Mouse (Mus musculus): ENCODE data around the gene Magi1. TPM values are rescaled to one million over a fixed set of nuclear protein-coding genes. Genes with fewer than 3 reads are reported as not detected.
A peak's percentile ranks its signal among the peaks of the same experiment; 100 is the strongest.

The Magi1 gene
- total and polyA plus RNA-seq, 2 experiments from 2014 or later, result 27.6 to 45.4 TPM

- Histone ChIP-seq H3K4me2 (ENCODE audit: low read depth, low read length, poor library complexity, severe bottlenecking) (no peak overlapping the region), H3K9ac (replicated peaks; ENCODE audit: low read length, poor library complexity, severe bottlenecking) (no peak overlapping the region), H3K9me3 (ENCODE audit: low read length) (no peaks in the 10 kb centered on the region), H3K27ac (ENCODE audit: low read depth, low read length) (no peak overlapping the region), H3K4me1 (ENCODE audit: insufficient read depth, low read length) (no peaks in the 10 kb centered on the region), H3K4me3 (ENCODE audit: low read depth, low read length) (no peak overlapping the region), H3K36me3 (ENCODE audit: insufficient read depth, low read length) (no peaks in the 10 kb centered on the region), H3K27me3 (ENCODE audit: insufficient read depth, low read length) (no peaks in the 10 kb centered on the region)
- TF ChIP-seq CTCF (IDR thresholded peaks at IDR 0.05), result no peak
- ATAC-seq (ENCODE audit: low FRiP score), result no peak
- WGBS, result 76% methylated on average over 4 of the region's 4 CpGs
- DNase-seq (ENCODE audit: low spot score), result no peak
Observed at GRCm38 (mm10) chr6:93838398-93838797, 445.3 kb downstream of the Magi1 start.

- ATAC-seq (ENCODE audit: low FRiP score) (no peak), DNase-seq (ENCODE audit: low spot score) (no peak)
- no peaks in the 10 kb centered on the region for H3K9me3 ChIP-seq (ENCODE audit: low read length)
- H3K4me2 ChIP-seq (ENCODE audit: low read depth, low read length, poor library complexity, severe bottlenecking), result no peak overlapping the region
- H3K27me3 ChIP-seq (ENCODE audit: insufficient read depth, low read length), result no peaks in the 10 kb centered on the region
- no peak overlapping the region for H3K4me3 ChIP-seq (ENCODE audit: low read depth, low read length)
- 91% methylated on average over 5 of the region's 5 CpGs for WGBS
- TF ChIP-seq CTCF (IDR thresholded peaks at IDR 0.05), result no peak
- H3K4me1 ChIP-seq (ENCODE audit: insufficient read depth, low read length), result no peaks in the 10 kb centered on the region
- no peak overlapping the region for H3K27ac ChIP-seq (ENCODE audit: low read depth, low read length)
- no peak overlapping the region for H3K9ac ChIP-seq (replicated peaks; ENCODE audit: low read length, poor library complexity, severe bottlenecking)
- no peaks in the 10 kb centered on the region for H3K36me3 ChIP-seq (ENCODE audit: insufficient read depth, low read length)
Observed at GRCm38 (mm10) chr6:93836585-93836984, 447.1 kb downstream of the Magi1 start.

GRCm38 (mm10) chr6:93835211-93835610, 448.5 kb downstream of the Magi1 start:
- ATAC-seq (ENCODE audit: low FRiP score) (no peak), DNase-seq (ENCODE audit: low spot score) (peak; percentile 61)
- WGBS, result 80% methylated on average over 4 of the region's 4 CpGs
- Histone ChIP-seq H3K9ac (replicated peaks; ENCODE audit: low read length, poor library complexity, severe bottlenecking) (no peak overlapping the region), H3K9me3 (ENCODE audit: low read length) (no peaks in the 10 kb centered on the region), H3K27ac (ENCODE audit: low read depth, low read length) (no peak overlapping the region), H3K4me2 (ENCODE audit: low read depth, low read length, poor library complexity, severe bottlenecking) (no peak overlapping the region), H3K4me1 (ENCODE audit: insufficient read depth, low read length) (no peaks in the 10 kb centered on the region), H3K4me3 (ENCODE audit: low read depth, low read length) (no peak overlapping the region), H3K36me3 (ENCODE audit: insufficient read depth, low read length) (no peaks in the 10 kb centered on the region), H3K27me3 (ENCODE audit: insufficient read depth, low read length) (no peaks in the 10 kb centered on the region)
- TF ChIP-seq CTCF (IDR thresholded peaks at IDR 0.05), result no peak

GRCm38 (mm10) chr6:93828262-93828661, 455.5 kb downstream of the Magi1 start:
- H3K9ac ChIP-seq (replicated peaks; ENCODE audit: low read length, poor library complexity, severe bottlenecking), result no peak overlapping the region
- no peak for TF ChIP-seq CTCF (IDR thresholded peaks at IDR 0.05)
- H3K9me3 ChIP-seq (ENCODE audit: low read length), result no peaks in the 10 kb centered on the region
- no peak overlapping the region for H3K4me2 ChIP-seq (ENCODE audit: low read depth, low read length, poor library complexity, severe bottlenecking)
- no peak overlapping the region for H3K27ac ChIP-seq (ENCODE audit: low read depth, low read length)
- H3K4me3 ChIP-seq (ENCODE audit: low read depth, low read length), result no peak overlapping the region
- no peak for DNase-seq (ENCODE audit: low spot score)
- H3K4me1 ChIP-seq (ENCODE audit: insufficient read depth, low read length), result no peaks in the 10 kb centered on the region
- no peak for ATAC-seq (ENCODE audit: low FRiP score)
- H3K36me3 ChIP-seq (ENCODE audit: insufficient read depth, low read length), result no peaks in the 10 kb centered on the region
- 90% methylated on average over 6 of the region's 6 CpGs for WGBS
- H3K27me3 ChIP-seq (ENCODE audit: insufficient read depth, low read length), result no peaks in the 10 kb centered on the region

- Histone ChIP-seq H3K27ac (ENCODE audit: low read depth, low read length) (no peak overlapping the region), H3K9ac (replicated peaks; ENCODE audit: low read length, poor library complexity, severe bottlenecking) (no peak overlapping the region), H3K4me3 (ENCODE audit: low read depth, low read length) (no peak overlapping the region), H3K36me3 (ENCODE audit: insufficient read depth, low read length) (no peaks in the 10 kb centered on the region), H3K4me2 (ENCODE audit: low read depth, low read length, poor library complexity, severe bottlenecking) (no peak overlapping the region), H3K9me3 (ENCODE audit: low read length) (no peaks in the 10 kb centered on the region), H3K27me3 (ENCODE audit: insufficient read depth, low read length) (no peaks in the 10 kb centered on the region), H3K4me1 (ENCODE audit: insufficient read depth, low read length) (0 out of 2 replicates have a peak, but pooled peaks cover under 1% of the 10 kb centered on the region)
- TF ChIP-seq CTCF (IDR thresholded peaks at IDR 0.05), result no peak
- 76% methylated on average over 4 of the region's 4 CpGs for WGBS
- ATAC-seq (ENCODE audit: low FRiP score) (no peak), DNase-seq (ENCODE audit: low spot score) (no peak)
Observed at GRCm38 (mm10) chr6:93826875-93827274, 456.8 kb downstream of the Magi1 start.

GRCm38 (mm10) chr6:93822221-93822897, 461.4 kb downstream of the Magi1 start:
- no peak overlapping the region for H3K9ac ChIP-seq (replicated peaks; ENCODE audit: low read length, poor library complexity, severe bottlenecking)
- H3K9me3 ChIP-seq (ENCODE audit: low read length), result no peaks in the 10 kb centered on the region
- no peak overlapping the region for H3K4me2 ChIP-seq (ENCODE audit: low read depth, low read length, poor library complexity, severe bottlenecking)
- no peak for TF ChIP-seq CTCF (IDR thresholded peaks at IDR 0.05)
- H3K4me1 ChIP-seq (ENCODE audit: insufficient read depth, low read length), result peaks cover 12% of the 10 kb centered on the region
- H3K27ac ChIP-seq (ENCODE audit: low read depth, low read length), result no peak overlapping the region
- no peaks in the 10 kb centered on the region for H3K27me3 ChIP-seq (ENCODE audit: insufficient read depth, low read length)
- 76% methylated on average over 9 of the region's 9 CpGs for WGBS
- H3K4me3 ChIP-seq (ENCODE audit: low read depth, low read length), result no peak overlapping the region
- no peaks in the 10 kb centered on the region for H3K36me3 ChIP-seq (ENCODE audit: insufficient read depth, low read length)
- ATAC-seq (ENCODE audit: low FRiP score) (no peak), DNase-seq (ENCODE audit: low spot score) (no peak)

Data from midbrain, postnatal 0 days (tissue).